Mouse (Mus musculus) forebrain, embryonic 16.5 days (tissue): ENCODE data around the gene Nfyc. TPM values are rescaled to one million over a fixed set of nuclear protein-coding genes. Genes with fewer than 3 reads are reported as not detected.

Source experiments
- ATAC-seq: fragments of 200-750 bp; cut with Nextera tagmentation; 2 replicates; pipeline ENCODE4 v1.8.0; 2017; ENCODE audit warnings: mild to moderate bottlenecking, moderate library complexity
- H3K27ac ChIP-seq: fragments of 300-500 bp; sonication (generic); 2 replicates; pipeline ENCODE4 v1.5.1; 2014; ENCODE audit warnings: low read length, control low read depth
- H3K27me3 ChIP-seq: fragments of 300-500 bp; sonication (generic); replicated peaks from 2 replicates; pipeline ENCODE4 v1.6.1; 2014; ENCODE audit warnings: low read length; ENCODE audit not compliant: control insufficient read depth, insufficient read depth
- H3K36me3 ChIP-seq: fragments of 300-500 bp; sonication (generic); 2 replicates; pipeline ENCODE4 v1.6.1; 2014; ENCODE audit not compliant: control insufficient read depth, insufficient read depth
- H3K4me1 ChIP-seq: fragments of 300-500 bp; sonication (generic); replicated peaks from 2 replicates; pipeline ENCODE4 v1.6.1; 2014; ENCODE audit warnings: low read length; ENCODE audit not compliant: control insufficient read depth, insufficient read depth
- H3K4me2 ChIP-seq: fragments of 300-500 bp; sonication (generic); 2 replicates; pipeline ENCODE4 v1.6.1; 2014; ENCODE audit warnings: mild to moderate bottlenecking, low read length, control low read depth
- H3K4me3 ChIP-seq: fragments of 300-500 bp; sonication (generic); replicated peaks from 2 replicates; pipeline ENCODE4 v1.5.1; 2014; ENCODE audit warnings: mild to moderate bottlenecking, low read length, control low read depth
- H3K9ac ChIP-seq: fragments of 300-500 bp; sonication (generic); replicated peaks from 2 replicates; pipeline ENCODE4 v1.6.1; 2014; ENCODE audit warnings: low read depth, low read length, control low read depth
- H3K9me3 ChIP-seq: fragments of 300-500 bp; sonication (generic); 2 replicates; pipeline ENCODE4 v1.6.1; 2016; ENCODE audit warnings: low read length; ENCODE audit not compliant: control insufficient read depth
- WGBS: fragments of 180-500 bp; shearing (Covaris S2); extraction: QIAGEN DNeasy Blood & Tissue Kit; methylation state at CpG from one replicate; pipeline ENCODE4 v1.1.7; 2014; 5-methylcytosine and 5-hydroxymethylcytosine counted together
- polyA plus RNA-seq: library from polyadenylated mRNA; unstranded; fragments of >200 nt; fragmentation: Nextera tagmentation; extraction: Ambion mirVana; gene quantifications from 2 replicates; pipeline ENCODE4 v1.2.1, GENCODE M21; 2015

Nfyc gene
- polyA plus RNA-seq, 1 experiment from 2014 or later, result 96.5 TPM

GRCm38 (mm10) chr4:120797985-120798725, 33.2 kb downstream of the Nfyc start:
- H3K4me2 ChIP-seq, result no peak overlapping the region
- H3K27ac ChIP-seq, result no peak overlapping the region
- H3K9ac ChIP-seq, result no peak overlapping the region
- no peaks in the 10 kb centered on the region for H3K36me3 ChIP-seq
- no peaks in the 10 kb centered on the region for H3K27me3 ChIP-seq
- no peaks in the 10 kb centered on the region for H3K9me3 ChIP-seq
- no peak for ATAC-seq
- H3K4me3 ChIP-seq, result no peak overlapping the region
- peaks cover 2% of the 10 kb centered on the region; the same call in 1 of the 2 replicates for H3K4me1 ChIP-seq
- WGBS, result 92% methylated on average over 4 of the region's 5 CpGs

DNA sequence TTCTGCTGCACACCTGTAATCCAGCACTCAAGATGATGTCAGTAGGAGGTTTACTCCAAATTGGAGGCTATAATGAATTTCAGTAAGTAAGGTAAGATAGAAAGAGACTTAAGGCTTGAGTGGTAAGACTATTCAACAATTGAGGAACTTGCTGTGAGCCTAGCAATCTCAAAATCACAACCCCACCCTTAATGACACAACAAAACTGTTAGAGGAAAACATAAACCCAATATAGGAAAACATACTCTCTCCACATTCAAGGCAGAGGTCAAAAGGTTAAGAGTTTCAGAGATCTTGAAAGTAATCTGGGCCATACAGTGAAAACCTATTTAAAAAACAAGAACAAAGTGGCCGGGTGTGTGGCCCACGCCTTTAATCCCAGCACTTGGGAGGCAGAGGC, 34.7 kb downstream of the Nfyc start:
- Histone ChIP-seq H3K9ac (no peak overlapping the region), H3K4me1 (peaks cover 2% of the 10 kb centered on the region; the same call in 1 of the 2 replicates), H3K4me3 (no peak overlapping the region), H3K36me3 (no peaks in the 10 kb centered on the region), H3K27me3 (no peaks in the 10 kb centered on the region), H3K9me3 (no peaks in the 10 kb centered on the region), H3K4me2 (no peak overlapping the region), H3K27ac (no peak overlapping the region)
- no peak for ATAC-seq
- 86% methylated on average over 2 of the region's 2 CpGs for WGBS

GRCm38 (mm10) chr4:120795646-120796045, 35.7 kb downstream of the Nfyc start:
- Histone ChIP-seq H3K9me3 (no peaks in the 10 kb centered on the region), H3K9ac (no peak overlapping the region), H3K4me1 (peaks cover 2% of the 10 kb centered on the region; the same call in 1 of the 2 replicates), H3K27me3 (no peaks in the 10 kb centered on the region), H3K36me3 (no peaks in the 10 kb centered on the region), H3K27ac (no peak overlapping the region), H3K4me2 (no peak overlapping the region), H3K4me3 (no peak overlapping the region)
- 91% methylated on average over 1 of the region's 1 CpGs for WGBS
- no peak for ATAC-seq

DNA sequence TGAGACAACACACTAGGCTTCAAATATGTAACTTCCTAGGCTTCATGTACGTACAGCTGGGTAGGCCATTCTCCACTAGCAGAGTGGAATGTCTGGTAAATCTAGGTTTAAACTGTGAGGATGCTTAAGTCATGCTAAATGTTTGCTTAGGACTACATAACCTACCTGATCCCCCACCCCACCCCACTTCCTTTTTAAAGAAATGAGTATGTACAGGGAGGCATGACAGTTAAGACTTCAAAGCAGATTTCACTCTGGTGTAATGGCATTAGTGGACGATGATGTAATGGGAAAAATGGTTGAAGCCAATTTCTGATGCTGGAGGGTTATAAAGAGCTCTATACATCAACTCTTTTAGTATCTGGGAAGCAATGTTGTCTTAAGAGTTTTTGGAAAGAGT, 38.5 kb downstream of the Nfyc start:
- Histone ChIP-seq H3K4me1 (0 out of 2 replicates have a peak, but pooled peaks cover 2% of the 10 kb centered on the region), H3K4me2 (no peak overlapping the region), H3K9me3 (no peaks in the 10 kb centered on the region), H3K9ac (no peak overlapping the region), H3K36me3 (peaks cover 5% of the 10 kb centered on the region; the same call in 1 of the 2 replicates), H3K4me3 (no peak overlapping the region), H3K27ac (no peak overlapping the region), H3K27me3 (no peaks in the 10 kb centered on the region)
- 63% methylated on average over 2 of the region's 2 CpGs for WGBS
- no peak for ATAC-seq

GRCm38 (mm10) chr4:120790027-120790426, 41.3 kb downstream of the Nfyc start:
- Histone ChIP-seq H3K9ac (no peak overlapping the region), H3K27me3 (no peaks in the 10 kb centered on the region), H3K27ac (no peak overlapping the region), H3K36me3 (peaks cover 8% of the 10 kb centered on the region; the same call in 1 of the 2 replicates), H3K4me3 (no peak overlapping the region), H3K9me3 (no peaks in the 10 kb centered on the region), H3K4me2 (no peak overlapping the region), H3K4me1 (no peaks in the 10 kb centered on the region)
- ATAC-seq, result no peak
- WGBS, result 94% methylated on average over 4 of the region's 4 CpGs

DNA sequence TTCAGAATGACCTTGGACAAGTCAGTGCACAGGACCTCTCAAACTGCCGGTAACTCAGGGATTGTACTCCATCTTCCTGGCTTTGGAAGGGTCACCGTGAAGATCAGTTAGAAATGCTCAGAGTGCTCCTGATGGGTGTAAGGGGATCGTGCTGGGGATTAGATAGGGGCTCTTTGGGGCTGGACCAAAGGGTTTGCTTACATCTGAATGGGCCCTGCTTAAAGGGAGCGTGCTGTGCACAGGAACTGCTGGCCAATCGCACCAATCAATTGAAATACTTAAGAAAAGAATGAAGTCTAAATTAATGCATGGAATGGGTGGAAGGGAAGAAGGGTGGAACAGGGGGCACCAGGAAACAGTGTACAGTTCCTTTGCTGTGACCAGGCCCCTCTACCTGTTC, 75.6 kb downstream of the Nfyc start:
- WGBS, result 27% methylated on average over 5 of the region's 5 CpGs
- no peak overlapping the region for H3K4me2 ChIP-seq

DNA sequence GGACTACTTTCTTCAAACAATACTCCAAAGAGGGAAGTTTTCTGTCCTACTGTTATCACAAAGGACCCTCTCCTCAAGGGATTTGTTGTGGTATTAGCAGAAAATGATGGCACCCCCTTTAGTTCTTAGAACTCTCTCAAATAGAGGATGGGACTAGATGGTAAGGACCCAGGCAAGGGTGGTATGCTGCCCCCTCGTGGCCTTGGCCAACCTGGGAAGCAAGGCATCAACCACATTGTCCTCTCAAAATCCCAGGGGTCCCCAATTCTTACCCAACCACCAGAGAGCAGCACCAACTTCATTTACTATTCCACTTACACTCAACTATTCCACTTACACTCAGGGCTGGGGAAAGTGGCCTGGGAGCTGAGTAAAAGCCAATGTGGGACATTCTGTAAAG, 76.1 kb downstream of the Nfyc start:
- Histone ChIP-seq H3K27ac (no peak overlapping the region), H3K4me2 (no peak overlapping the region), H3K4me1 (no peaks in the 10 kb centered on the region), H3K36me3 (peaks cover 10% of the 10 kb centered on the region; the same call in 1 of the 2 replicates), H3K27me3 (peaks cover 9% of the 10 kb centered on the region), H3K9ac (no peak overlapping the region), H3K4me3 (no peak overlapping the region), H3K9me3 (no peaks in the 10 kb centered on the region)
- WGBS, result 0% methylated on average over 1 of the region's 1 CpGs
- ATAC-seq, result peak; percentile 52; the same call in 1 of the 2 replicates

More for the DNA sequence above, 75.6 kb downstream of the Nfyc start:
- no peak overlapping the region for H3K27ac ChIP-seq
- H3K9ac ChIP-seq, result no peak overlapping the region
- H3K36me3 ChIP-seq, result peaks cover 14% of the 10 kb centered on the region
- H3K9me3 ChIP-seq, result no peaks in the 10 kb centered on the region
- ATAC-seq, result no peak
- H3K4me1 ChIP-seq, result no peaks in the 10 kb centered on the region
- H3K27me3 ChIP-seq, result peaks cover 7% of the 10 kb centered on the region
- no peak overlapping the region for H3K4me3 ChIP-seq

DNA sequence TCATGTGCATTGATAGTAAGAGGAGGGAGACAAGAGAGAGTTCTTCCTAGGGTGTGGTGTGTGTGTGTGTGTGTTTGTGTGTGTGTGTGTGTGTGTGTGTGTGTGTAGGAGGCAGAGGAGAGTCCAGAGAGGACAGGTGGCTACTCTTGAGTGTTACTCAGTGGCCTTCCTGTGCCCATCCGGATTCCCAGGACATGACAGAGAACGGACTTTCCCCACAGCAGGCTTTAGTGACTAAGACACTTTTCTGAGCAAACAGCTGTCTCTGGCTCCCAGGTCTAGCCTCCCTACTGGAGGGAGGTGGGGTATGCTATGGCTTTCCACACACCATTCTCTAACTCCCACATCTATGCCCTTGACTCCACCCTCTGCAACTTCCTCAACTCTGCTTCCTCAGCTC, 81.8 kb downstream of the Nfyc start:
- Histone ChIP-seq H3K27me3 (peaks cover 39% of the 10 kb centered on the region), H3K4me2 (no peak overlapping the region), H3K4me3 (no peak overlapping the region), H3K9ac (no peak overlapping the region), H3K4me1 (peaks cover 18% of the 10 kb centered on the region), H3K27ac (no peak overlapping the region), H3K36me3 (no peaks in the 10 kb centered on the region), H3K9me3 (no peaks in the 10 kb centered on the region)
- 37% methylated on average over 2 of the region's 2 CpGs for WGBS
- no peak for ATAC-seq

DNA sequence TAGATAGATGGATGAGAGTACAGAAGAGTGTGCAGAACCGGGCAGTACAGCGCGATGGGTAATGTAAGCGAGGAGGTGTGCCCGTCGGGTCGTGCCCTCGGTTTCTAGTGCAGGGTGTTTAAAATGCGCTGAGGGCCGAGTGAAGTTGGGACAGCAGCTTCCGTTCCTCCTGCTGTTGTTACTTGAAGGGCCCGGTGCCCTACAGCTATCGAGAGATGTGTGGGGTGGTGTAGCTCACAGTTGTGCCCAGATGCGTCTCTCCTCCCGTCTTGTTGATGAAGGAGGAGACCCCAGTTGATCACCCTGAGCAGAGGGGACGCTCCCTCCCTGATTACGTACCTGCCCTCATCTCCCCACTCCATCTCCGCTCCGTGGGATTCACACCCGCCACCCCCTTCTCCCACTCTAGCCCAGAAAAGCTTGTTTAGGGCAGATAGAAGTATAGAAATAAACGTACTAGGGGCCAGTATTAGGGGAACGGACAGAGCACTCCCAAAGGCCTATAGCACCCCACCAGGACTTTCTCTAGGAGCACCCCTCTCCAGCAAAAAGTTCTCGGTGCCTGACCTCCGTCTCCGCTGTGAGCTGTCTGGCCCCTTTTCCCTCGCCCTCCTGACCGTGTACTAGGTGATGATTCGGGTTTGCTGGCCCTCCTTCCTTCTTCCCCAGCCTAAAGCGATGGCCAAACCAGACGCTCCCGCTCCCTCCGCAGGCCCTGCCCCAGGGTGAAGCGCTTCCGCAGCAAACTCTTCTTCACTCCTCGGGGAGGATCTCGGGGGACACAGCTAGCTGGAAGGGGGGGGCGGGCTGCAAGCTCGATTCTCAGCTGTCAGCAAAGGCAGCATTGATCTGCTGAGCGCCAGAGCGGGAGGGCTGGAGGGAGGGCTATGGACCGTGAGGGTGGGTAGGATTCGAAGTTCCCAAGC, 83.2 kb downstream of the Nfyc start, which contains the start of gene Kcnq4:
TSS of gene Kcnq4 (minus strand) at position 672 of the 926 bp plus-strand sequence.
- H3K9me3 ChIP-seq, result no peaks in the 10 kb centered on the region
- H3K36me3 ChIP-seq, result no peaks in the 10 kb centered on the region
- ATAC-seq, result 0 out of 2 replicates have a peak, but pooled peaks have one; percentile 3
- peaks cover 18% of the 10 kb centered on the region for H3K4me1 ChIP-seq
- 4% methylated on average over 42 of the region's 42 CpGs for WGBS
- H3K27me3 ChIP-seq, result peaks cover 39% of the 10 kb centered on the region
- H3K4me2 ChIP-seq, result peak within 1 kb of the TSS; percentile 95
- peak within 1 kb of the TSS; percentile 66 for H3K9ac ChIP-seq
- H3K4me3 ChIP-seq, result peak within 1 kb of the TSS; percentile 66
- H3K27ac ChIP-seq, result no peak within 1 kb of the TSS
